Mouse (Mus musculus) layer of hippocampus, postnatal 25 days (tissue): ENCODE measurements around the gene Socs3. TPM values are rescaled to one million over a fixed set of nuclear protein-coding genes. Genes with fewer than 3 reads are reported as not detected.

Source experiments
- DNase-seq, 2 experiments: peaks; one replicate each; pipeline ENCODE4 v3.0.0; 2022; ENCODE audit warnings: mixed read lengths in 2 of 2, low spot score in 1 of 2; ENCODE audit errors: extremely low spot score in 1 of 2
- total RNA-seq, 2 experiments: library from RNA; stranded (reverse); gene quantifications; 2 replicates each; pipeline ENCODE4 v1.2.3; 2021

Socs3 gene
- total RNA-seq, 2 experiments from 2014 or later, result 1.3 to 1.8 TPM

GRCm38 (mm10) chr11:117996066-117996465 is 26.2 kb upstream of the Socs3 start:
- no peak for DNase-seq

DNA sequence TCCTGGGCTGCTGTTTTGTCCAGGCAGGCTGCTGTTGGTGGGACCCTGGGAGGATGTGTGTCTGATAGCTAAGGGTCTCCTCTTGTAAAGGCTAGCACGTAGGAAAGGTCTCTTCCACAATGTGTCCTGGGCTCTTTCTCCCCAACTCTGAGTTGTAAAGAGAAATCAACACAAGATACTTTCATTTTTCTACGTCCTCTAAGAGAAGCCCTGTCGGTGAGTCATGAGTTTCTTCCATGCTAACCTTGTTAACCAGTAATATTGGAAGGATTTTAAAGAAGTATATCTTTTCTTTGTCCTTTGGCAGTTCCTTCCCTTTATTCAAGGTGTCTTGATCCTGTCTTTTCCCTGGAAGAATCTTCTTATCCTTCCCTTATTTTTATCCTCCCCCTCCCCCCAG is 25.8 kb upstream of the Socs3 start:
- DNase-seq, result no peak

GRCm38 (mm10) chr11:117995255-117995654 is 25.4 kb upstream of the Socs3 start:
- DNase-seq, result no peak

- DNase-seq, result no peak
Measured at GRCm38 (mm10) chr11:117994250-117995057, 24.6 kb upstream of the Socs3 start.

DNA sequence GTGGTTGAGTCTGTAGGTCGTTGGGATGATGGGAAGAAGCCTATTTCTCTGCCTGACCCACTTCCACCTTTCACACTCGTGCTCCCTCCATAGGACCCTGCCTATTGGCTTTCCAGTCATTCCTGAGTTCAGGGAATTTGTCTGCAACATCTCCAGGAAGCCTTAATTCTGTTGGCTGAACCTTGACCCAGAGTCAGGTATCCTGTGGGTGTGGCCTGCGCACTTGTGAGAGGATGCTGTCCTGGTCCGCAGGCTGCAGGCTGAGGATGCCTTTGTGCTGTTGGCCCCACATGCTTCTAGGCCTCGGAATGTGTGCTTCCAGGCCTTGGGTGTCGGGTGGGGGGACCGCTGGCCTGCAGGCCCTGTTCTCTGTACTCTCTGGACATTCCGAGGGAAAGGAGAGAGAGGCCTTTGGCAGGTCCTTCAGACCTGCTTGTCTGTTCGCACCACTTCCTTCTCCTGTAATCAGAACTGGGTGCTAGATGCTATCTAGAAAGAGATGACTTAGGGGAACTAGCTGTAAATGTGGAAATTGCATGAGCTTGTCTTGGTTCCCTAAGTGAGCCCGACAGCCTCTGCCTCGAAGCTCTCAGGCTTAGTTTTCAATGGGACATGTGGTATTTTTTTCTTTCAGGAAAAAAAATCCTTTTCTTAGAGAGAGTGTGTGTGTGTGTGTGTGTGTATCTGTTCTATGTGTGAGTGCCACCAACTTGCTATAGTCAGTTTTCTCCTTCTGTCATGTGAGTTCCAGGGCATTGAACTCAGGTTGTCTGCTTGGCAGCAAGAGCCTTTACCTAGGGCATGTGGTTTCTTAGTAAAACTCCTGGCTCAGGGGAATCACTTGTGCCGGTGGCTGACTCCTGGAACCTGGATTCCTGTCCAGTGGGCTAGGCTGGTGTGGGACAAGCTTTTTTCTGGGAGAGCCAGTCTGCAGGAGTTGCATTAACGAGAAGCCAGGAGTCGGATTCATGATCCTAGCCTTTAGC is 23.6 kb upstream of the Socs3 start:
- DNase-seq, result no peak

DNA sequence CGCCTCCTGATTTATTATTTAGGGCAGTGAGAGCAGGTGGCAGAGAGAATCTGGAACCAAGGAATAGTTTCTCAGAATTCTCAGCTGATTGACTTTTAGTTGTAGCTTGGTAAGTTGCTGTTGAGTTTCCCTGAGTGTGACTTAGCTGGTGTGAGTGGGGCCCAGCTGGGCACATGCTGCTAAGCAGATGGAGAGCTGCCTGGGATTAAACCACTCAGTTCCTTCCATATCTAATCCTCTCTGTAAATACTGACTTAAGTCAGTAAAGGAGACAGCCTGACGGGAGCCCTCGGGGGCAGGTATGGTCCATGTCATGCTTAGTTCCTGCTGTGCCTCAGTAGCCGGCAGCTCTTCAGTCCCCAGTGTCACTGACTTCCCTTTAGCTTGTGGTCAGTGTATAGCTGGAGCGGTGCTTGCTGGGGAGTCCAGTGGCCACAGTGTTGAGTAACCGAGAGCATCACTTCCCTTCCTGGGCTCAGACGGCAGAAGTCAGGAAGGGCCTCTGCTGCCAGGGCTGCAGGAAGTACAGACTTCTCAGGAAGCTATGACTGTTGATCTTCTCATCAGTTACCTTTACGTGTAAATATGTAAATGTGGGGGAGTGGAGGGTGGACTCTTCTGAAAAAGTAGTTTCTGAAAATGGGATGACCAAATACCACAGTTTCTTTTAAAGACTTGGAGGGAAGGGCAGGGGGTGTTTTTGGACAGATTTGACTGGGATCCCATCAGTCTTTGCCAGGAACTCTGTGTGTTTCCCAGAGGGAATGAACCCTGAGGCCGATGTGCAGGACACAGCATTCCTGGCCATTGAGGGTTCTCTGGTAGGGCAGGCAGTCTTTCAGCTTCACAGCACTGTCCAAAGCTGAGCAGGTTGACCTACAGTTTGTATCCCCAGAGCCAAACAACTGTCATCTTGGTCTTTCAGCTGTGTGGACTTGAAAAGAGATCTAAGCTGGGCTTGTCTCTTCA is 21.9 kb upstream of the Socs3 start:
- no peak for DNase-seq

- no peak for DNase-seq
Measured at GRCm38 (mm10) chr11:117989926-117990325, 20.1 kb upstream of the Socs3 start.

GRCm38 (mm10) chr11:117989241-117989640 is 19.4 kb upstream of the Socs3 start:
- DNase-seq, result no peak

DNA sequence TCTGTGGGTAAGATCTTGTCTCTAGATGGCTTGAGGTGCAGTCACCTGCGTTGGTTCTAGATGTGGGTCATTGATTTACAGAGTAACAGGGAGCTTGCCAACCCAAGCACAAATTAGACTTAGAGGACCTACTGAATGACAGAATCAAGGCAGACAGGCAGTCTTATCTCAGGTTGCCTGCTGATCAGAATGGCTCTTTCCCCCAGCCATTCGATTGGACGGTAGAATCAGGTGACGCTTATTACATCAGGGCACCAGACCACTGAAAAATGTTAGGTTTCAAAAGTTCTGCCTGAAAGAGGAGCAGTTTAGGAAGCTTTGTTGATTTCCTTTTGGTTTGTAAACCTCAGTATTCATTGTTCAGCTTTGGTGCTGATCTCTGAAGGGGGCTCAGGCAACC is 18.1 kb upstream of the Socs3 start:
- DNase-seq, result no peak

- DNase-seq, result no peak
Measured at GRCm38 (mm10) chr11:117987032-117987451, 17.2 kb upstream of the Socs3 start.

GRCm38 (mm10) chr11:117986126-117987031 is 16.5 kb upstream of the Socs3 start, which contains the start of gene Pgs1:
TSS of gene Pgs1 (plus strand) at chr11:117986292.
- DNase-seq, result peak; percentile 90 to 92

- DNase-seq, result no peak
Measured at GRCm38 (mm10) chr11:117983770-117984169, 13.9 kb upstream of the Socs3 start.

DNA sequence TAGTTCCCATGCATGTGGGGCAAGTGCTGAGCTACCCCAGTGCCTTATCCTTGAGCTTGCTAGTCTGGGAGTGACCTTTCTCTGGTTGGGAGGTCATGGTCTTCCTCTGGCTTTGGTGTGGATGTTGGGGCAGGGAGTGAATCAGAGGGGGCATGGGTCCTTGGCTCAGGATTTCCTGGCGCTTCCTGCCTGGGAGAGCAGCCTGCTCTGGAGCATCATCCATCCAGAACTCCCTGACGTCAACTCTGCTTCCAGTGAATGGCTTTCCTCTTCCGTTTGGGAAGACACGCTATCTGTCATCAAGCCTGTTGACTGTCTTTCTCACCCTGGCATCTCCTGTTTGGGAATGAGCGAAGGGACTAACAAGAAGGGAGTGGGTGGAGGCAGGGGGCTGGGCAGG is 12.6 kb upstream of the Socs3 start:
- DNase-seq, result no peak

GRCm38 (mm10) chr11:117979388-117979787 is 9.5 kb upstream of the Socs3 start:
- no peak for DNase-seq

- no peak for DNase-seq
Measured at GRCm38 (mm10) chr11:117977694-117978360, 8.0 kb upstream of the Socs3 start.

- DNase-seq, result no peak
Measured at GRCm38 (mm10) chr11:117976081-117976582, 6.3 kb upstream of the Socs3 start.

- no peak for DNase-seq
Measured at GRCm38 (mm10) chr11:117975211-117975967, 5.5 kb upstream of the Socs3 start.
